Mouse (Mus musculus) G1E (cell line): ENCODE results near the gene Dscaml1.

Experiments used
- CTCF ChIP-seq: IDR thresholded peaks from 2 replicates; pipeline ENCODE4 v1.5.1; 2012; ENCODE audit warnings: low read depth, low read length, inconsistent platforms, mixed read lengths
- GATA1 ChIP-seq: IDR thresholded peaks from 2 replicates; pipeline ENCODE4 v1.6.1; 2012; ENCODE audit warnings: borderline replicate concordance, low read length, inconsistent platforms, mixed read lengths
- GATA2 ChIP-seq: IDR thresholded peaks from 2 replicates; pipeline ENCODE4 v1.6.1; 2012; ENCODE audit warnings: low read depth, low read length, inconsistent platforms, borderline replicate concordance
- POLR2AphosphoS5 ChIP-seq: IDR thresholded peaks from 2 replicates; pipeline ENCODE4 v1.6.1; 2012; ENCODE audit warnings: low read depth, low read length, inconsistent platforms; ENCODE audit not compliant: insufficient replicate concordance
- TAL1 ChIP-seq: conservative IDR thresholded peaks from 2 replicates; pipeline ENCODE4 v1.6.1; 2012; ENCODE audit warnings: low read depth, low read length, inconsistent platforms, mixed read lengths

GRCm38 (mm10) chr9:45534472-45534988 lies 108.1 kb downstream of the Dscaml1 start:
- TF ChIP-seq TAL1 (no peak), CTCF (no peak), POLR2AphosphoS5 (no peak), GATA1 (no peak), GATA2 (no peak)
